Mouse (Mus musculus): ENCODE data around the gene Tcf7l1.

DNA sequence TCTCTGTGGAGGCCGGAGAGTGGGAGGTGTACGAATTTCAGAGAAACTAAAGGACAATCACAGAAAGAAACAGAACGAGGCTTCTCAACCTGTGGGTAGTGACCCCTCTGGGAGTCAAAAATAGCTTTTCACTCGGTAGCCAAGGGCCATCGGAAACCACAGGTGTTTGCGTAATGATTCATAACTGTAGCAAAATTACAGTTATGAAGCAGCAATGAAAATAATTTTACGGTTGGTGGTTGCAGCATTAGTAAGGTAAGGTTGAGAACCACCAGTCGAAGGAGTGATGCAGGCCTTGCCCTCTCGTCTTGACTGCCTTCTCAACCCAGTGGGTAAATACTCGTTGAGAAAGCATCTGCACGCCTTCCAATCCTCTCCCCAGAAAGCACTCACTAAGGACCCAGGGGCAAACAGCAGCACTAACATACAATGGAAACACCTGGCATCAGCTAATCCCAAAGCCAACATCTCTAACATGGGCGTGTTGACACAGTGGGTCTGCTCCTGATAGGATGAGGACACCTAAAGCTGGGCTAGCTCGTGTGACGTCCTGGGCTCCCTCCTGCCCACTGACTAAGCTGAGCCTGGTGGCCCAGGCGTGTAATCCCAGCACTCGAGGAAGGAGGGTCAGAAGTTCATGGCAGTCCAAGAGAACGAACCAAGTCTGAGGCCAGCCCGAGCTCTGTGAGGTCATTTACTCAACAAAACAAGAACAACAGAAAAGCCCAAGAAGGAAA is 147.7 kb downstream of the Tcf7l1 start:
- TF ChIP-seq CTCF (IDR thresholded peaks at IDR 0.05; ENCODE audit: low read depth) (no peak), EP300 (IDR thresholded peaks at IDR 0.05; ENCODE audit: low read depth) (no peak)
